Mouse (Mus musculus) gonadal fat pad, adult 2 months (tissue): Measurements from ENCODE around the gene Zbtb1. TPM values are rescaled to one million over a fixed set of nuclear protein-coding genes. Genes with fewer than 3 reads are reported as not detected.
"Not testable (repeated sequence)": the region's sequence is repeated elsewhere in the genome, so short reads cannot be mapped to it uniquely, and the experiment has no call there.

Experiments used
- DNase-seq: peaks from one replicate; pipeline ENCODE4 v3.0.0-alpha.2; 2012; ENCODE audit warnings: low read depth
- polyA plus RNA-seq: library from polyadenylated mRNA; depleted of rRNA; stranded (reverse); fragments of >200 nt; gene quantifications from 2 replicates; pipeline ENCODE4 v1.2.3, GENCODE M21; 2012

Zbtb1 gene
- polyA plus RNA-seq, 1 experiment = 2.9 TPM

DNA sequence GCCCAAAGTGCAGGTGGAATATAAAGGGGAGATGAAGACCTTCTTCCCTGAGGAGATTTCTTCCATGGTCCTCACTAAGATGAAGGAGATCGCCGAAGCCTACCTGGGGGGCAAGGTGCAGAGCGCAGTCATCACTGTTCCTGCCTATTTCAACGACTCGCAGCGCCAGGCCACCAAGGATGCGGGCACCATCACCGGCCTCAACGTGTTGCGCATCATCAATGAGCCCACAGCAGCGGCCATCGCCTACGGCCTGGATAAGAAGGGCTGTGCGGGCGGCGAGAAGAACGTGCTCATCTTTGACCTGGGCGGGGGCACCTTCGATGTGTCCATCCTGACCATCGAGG lies 34.7 kb downstream of the Zbtb1 start:
- no peak for DNase-seq

DNA sequence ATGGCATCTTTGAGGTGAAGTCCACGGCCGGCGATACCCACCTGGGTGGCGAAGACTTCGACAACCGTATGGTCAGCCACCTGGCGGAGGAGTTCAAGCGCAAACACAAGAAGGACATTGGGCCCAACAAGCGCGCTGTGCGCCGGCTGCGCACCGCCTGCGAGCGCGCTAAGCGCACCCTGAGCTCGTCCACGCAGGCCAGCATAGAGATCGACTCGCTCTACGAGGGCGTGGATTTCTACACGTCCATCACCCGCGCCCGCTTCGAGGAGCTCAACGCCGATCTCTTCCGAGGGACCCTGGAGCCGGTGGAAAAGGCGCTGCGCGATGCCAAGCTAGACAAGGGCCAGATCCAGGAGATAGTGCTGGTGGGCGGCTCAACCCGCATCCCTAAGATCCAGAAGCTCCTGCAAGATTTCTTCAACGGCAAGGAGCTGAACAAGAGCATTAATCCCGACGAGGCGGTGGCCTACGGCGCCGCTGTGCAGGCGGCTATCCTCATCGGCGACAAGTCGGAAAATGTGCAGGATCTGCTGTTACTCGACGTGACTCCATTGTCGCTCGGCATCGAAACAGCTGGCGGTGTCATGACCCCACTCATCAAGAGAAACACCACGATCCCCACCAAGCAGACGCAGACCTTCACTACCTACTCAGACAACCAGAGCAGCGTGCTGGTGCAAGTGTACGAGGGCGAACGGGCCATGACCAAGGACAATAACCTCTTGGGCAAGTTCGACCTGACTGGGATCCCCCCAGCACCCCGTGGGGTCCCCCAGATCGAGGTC lies 35.3 kb downstream of the Zbtb1 start:
- no peak for DNase-seq

DNA sequence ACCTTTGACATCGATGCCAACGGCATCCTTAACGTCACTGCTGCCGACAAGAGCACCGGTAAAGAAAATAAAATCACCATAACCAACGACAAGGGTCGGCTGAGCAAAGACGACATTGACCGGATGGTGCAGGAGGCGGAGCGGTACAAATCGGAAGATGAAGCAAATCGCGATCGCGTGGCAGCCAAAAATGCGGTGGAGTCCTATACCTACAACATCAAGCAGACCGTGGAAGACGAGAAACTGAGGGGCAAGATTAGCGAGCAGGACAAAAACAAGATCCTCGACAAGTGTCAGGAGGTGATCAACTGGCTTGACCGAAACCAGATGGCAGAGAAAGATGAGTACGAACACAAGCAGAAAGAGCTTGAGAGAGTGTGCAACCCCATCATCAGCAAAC lies 35.9 kb downstream of the Zbtb1 start:
- no peak for DNase-seq

DNA sequence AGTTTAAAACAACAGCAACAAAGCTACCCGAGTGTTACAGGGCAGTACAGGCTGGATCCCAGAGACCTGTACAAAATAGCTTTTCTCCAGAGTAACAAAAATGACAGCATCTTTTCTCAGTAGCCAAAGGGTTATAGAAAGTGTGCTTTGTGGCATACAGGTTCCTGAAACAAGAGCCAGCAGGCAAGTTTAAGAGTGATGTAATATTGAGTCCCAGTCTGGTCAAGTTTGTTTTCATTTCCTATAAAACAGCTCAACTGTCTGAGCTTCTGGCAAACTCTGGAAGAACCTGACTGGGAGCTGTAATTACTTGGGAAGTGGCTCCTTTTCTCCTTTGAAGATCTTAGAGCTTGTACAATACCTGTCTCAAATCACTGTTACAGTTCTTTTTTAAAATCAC lies 37.1 kb downstream of the Zbtb1 start:
- DNase-seq = peak; percentile 47

DNA sequence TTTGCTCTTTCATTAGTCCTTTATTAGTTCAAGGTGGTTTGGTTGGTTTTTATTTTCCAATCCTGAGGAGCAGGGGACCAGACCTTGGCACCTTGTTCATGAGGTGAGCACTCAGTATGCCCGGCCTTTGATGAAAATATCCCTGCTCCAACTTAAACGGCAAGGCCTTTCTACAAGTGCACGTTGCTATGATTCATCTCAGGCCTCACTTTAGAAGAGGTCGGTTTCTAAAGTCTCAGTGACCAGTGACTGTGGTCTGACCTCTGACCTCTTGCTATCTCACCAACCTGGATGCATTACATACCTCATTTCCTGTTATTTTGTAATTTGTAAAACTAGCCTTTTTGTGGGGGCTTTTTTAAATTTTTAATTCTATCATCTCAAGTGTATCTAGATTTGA lies 39.1 kb downstream of the Zbtb1 start:
- DNase-seq = no peak

DNA sequence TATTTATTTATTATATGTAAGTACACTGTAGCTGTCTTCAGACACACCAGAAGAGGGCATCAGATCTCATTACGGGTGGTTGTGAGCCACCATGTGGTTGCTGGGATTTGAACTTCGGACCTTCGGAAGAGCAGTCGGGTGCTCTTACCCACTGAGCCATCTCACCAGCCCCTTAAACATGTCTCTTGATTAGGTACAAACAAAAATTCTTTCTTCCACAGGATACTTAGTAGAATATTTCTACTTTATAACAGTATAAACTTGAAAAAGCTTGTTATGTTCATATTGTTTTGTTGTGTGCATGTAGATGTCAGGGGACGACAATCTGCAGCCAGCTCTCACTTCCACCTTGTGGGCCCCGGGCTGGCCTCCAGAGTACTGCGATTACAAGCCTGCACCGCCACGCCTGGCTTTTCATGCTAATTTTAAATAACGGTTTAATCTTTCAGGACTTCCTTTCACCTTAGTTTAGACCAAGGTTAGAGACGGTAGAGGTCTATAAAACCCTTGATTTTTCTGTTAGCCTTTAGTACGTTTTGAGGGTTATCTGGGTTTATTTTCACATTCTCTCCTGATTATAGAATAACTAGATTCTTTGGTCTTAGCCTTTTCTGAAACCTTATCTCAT lies 45.4 kb downstream of the Zbtb1 start:
- no peak for DNase-seq

DNA sequence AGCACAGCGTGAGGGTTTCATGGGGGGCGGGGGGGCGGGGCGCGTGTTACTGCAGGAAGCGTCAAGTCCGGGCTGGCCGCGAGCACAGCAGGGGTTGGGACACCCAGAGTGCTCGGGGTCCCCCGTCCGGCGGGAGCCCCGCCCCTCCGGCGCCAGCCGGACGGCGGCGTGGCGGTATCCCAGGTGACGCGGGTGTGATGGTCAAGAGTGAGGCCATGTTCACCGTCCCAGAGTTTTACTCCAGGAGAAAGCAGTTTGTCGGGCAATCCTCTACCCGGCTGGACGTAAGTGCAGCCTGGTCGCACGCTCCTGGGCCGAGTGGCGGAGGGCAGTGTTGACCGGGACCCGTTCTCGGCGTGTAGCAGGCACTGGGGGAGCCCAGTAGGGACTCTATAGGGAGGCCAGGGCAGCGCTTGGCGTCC lies 47.4 kb downstream of the Zbtb1 start, which contains the start of gene Ppp1r36:
TSS of gene Ppp1r36 (plus strand) at position 106 of the 422 bp plus-strand sequence.
- no peak for DNase-seq

DNA sequence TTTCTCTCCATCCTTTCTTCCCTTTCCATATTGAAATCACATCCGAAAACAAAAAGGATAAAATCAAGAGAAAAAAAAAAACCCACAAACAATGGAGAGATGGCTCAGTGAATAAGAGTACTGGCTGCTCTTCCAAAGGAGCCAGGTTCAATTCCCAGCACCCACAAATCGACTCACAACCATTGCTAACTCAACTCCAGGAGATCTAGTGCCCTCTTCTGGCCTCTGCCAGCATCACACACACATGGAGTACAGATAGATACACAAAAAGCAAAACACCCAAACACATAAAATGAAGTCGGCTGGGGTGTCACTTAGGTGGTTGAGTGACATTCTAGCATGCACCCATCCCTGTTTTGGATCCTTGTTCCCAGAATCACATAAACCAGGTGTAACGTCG lies 48.3 kb downstream of the Zbtb1 start:
- DNase-seq = no peak

DNA sequence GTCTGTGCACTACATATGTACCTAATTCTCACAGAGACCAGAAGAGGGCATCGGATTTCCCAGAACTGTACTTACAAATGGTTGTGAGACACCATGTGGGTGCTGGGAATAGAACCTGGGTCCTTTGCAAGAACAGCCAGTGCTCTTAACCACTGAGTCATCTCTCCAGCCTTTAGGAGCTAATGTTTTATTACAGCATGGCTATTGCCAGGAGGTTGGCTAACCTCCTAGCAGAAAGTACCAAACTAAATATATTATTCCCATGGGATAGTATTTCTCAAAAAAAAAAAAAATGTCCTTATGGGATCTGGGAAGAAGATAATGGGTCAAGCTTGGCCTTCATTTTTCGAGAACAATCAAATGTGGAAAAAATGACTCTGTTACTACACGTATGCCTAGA lies 55.2 kb downstream of the Zbtb1 start:
- DNase-seq = no peak

DNA sequence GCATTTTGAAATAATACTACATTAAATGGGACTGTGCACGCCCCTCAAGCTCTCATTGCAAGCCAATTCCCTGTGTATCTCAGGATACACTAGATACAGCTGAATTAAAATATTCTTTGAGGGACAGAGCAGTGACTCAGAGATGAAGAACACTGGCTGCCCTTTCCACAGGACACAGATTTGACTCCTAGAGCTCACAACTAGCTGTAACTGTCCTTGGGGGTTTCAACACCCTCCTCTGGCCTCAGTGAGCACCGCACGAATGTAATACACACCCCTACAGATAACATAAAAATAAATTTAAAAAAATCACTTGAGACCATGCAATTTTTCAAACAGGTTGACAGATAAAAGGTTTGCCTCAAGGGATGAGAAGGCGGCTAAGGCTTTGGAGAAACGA lies 57.5 kb downstream of the Zbtb1 start:
- DNase-seq = no peak

DNA sequence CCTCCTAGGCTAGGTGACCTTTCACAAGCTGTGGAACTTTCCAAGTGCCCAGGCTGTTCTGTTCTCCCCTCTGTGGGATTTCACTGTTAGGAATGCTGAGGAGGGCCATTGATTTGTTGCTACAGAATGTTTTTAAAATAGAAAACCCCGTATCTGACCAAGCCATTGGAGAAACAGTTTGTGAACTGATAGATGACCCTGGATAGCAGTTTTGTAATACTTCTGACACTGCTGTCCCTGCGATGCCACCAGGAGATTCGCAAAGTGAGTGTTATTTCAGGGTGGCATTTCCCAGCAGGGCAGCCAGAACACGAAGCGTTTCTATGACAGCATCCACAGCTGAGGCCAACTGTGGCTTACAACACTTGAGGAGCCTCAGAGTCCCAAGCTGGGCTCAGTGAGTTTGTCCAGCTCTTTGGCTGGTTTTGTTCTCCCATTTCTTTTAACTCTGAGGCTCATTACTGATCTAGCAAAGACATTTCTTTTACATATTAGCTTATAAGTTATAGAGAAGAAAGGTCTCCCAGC lies 60.9 kb downstream of the Zbtb1 start:
- no peak for DNase-seq

DNA sequence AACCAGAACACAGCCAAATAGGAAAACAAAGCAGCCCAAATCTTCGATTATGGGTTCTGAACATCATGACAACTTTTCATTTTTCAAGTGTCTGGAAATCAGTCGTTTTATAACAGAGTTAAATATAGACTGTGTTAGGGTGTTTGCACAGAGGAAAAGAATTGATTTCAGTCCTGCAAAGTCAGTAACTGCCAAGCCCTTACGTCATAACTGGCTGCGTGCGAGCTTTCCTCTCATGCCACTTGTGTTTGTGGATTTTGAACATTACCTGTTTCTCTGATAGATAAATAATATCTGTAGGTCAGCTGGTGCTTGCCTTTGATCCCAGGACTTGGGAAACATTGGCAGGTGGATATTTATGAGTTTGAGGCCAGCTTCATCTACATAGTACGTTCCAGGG lies 61.4 kb downstream of the Zbtb1 start:
- DNase-seq = no peak

DNA sequence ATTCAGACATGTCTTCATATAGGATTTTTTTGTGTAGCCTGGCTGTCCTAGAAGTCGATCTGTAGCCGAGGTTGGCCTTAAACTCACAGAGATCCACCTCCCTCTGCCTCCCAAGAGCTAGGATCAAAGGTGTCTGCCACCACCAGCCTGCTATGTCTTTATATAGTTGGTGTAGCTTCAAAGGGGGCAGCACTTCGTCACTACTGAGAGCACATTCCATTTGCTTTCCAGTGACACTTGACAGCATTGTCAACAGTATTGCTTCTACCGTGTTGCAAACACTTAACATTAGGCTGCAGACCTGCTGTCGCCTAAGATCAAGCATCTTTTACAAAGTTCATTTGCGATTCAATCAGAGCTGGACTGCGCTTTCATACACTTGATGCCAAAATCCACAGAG lies 64.0 kb downstream of the Zbtb1 start:
- DNase-seq = no peak

DNA sequence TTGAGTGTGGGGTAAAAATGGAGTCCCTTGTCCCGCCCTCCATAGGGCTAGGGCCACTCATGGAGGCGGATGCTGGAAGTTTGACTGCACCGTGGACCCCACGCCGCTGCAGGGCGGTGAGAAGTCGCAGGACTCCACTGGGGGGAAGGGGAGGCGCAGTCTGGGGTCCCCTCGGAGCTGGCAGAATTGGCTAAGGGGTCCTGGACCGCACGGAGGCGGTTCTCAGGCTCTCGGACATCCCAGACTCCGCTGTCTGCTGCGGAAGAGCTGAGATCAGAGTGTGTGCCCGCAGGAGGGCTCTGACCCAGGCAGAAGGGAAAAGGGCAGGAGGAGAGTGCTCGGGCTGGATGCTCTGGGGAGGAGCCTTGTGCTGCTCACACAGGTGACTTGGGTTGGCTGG lies 65.0 kb downstream of the Zbtb1 start:
- DNase-seq = no peak

DNA sequence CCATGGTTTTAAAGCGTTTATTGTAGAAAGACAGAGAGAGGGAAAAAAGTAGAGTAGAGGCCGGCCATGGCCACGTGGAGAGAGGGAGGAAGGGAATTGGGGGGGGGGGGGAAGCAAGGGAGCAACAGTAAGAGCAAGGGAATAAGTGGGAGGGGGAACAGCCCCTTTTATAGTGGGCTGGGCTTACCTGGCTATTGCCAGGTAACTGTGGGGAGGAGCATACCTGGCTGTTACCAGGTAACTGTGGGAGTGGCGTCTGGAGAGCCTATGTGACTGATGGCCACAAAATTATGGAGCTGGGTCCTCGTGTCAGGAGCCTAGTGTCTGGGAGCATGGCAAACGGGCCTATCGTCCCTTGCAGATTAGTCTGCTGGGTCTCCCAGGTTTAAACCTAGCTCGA lies 65.5 kb downstream of the Zbtb1 start:
- no peak for DNase-seq

DNA sequence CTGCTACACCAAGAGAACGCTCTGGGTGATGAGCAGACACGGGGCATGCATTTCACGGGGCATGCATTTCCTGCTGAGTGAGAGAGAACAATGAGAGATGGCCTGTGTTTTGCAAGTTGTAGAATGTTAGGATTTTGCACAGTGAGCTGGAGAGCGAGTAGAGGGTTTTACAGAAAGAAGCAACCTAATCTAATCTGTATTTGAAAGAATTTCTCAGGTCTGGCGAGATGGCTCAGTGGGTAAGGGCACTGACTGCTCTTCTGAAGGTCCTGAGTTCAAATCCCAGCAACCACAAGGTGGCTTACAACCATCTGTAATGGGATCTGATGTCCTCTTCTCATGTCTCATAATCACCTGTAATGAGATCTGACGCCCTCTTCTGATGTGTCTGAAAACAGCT lies 73.4 kb downstream of the Zbtb1 start:
- not testable (repeated sequence) for DNase-seq

DNA sequence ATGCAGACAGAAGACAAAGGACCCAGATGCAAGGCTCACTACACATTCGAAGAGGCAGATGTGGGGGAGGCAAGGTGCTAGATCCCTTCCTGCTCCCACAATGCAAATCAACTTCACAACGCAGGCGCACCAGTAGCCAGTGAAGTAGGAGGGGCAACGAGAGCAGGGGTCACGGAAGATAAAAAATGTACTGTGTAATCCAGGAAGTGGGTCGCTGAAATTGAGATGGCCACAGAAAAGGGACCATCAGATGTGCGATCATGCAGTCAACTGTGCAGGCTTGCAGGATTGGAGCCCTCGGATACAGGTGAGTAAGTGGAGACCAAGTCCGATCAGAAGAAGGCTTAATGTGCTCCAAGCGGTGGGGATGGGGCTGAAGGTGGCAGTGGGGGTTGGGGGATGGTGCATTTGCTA lies 74.3 kb downstream of the Zbtb1 start:
- DNase-seq = no peak

DNA sequence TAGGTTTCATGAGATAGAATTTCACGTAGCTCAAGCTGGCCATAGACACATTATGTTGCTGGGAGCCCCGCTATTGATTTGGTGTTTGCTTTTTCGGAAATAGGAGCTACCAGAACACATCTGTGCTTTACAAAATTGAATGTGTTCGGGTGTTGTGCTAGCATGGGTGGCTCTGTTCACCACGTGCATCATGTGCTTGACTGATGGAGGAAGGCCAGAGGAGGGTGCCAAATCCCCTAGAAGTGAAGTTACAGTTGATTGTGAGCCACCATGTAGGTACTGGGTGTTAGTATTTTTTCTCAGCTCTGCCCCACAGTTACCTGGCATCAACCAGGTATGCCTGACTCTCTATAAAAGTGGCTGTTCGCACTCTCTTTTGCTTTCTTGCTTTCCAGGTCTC lies 74.8 kb downstream of the Zbtb1 start:
- no peak for DNase-seq

DNA sequence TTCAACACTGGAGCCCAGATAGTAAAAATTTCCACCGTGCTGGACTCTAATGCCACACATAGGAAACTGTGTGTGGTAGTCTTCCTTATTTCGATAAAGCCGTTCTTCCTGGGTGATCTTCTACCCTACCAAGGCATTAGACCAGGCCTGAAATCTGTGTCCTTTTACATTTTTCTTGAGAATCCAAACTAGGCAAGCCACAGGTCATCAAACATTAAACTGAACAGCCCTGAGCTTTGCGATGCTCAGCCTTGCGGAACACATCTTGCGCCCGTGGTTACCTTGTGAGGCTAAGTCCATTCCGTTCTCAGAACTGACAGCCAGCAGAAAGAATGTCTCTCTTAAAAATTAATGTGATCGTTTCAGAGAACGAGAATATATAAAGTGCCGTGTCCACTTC lies 76.1 kb downstream of the Zbtb1 start:
- no peak for DNase-seq
